Mouse (Mus musculus): ENCODE results near the gene Xpa.
"Not testable (repeated sequence)": the region's sequence is repeated elsewhere in the genome, so short reads cannot be mapped to it uniquely, and the experiment has no call there.

Gene Xpa

DNA sequence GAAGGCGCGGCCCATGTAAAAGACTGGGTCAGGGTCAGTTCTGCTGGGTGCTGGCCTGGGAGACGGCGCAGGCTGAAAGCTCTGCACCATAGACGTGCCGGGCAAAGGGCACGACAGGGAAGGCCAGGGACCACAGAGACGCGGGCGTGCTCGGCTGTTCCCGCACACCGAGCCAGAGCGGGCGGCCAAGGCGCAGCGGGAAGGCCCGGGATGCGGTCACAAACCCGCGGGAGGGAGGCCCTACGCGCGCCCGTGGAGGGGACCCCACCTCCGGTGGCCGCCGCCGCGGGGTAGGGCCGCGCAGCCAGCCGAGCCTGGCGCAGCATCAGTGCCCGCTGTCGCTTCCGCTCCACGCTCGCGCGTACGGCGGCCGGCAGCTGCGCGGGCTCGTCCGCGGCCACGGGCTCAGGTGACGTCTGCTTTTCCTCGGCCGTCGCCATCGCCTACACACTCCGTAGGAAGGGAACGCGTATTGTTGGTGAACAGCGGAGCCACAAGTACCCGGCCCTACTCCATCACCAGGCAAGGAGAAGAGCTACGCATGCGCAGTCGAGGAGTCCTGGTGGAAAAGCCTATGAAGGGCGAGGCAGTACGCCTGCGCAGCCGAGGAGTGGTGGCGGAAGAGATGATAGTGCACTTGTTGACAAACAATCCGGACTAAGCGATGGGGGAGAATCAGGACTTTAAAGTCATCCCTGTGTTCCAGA, at the start of gene Xpa:
Xpa (minus strand) TSS at position 531 of the 707 bp plus-strand sequence.
- peak; percentile 98 for DNase-seq (ENCODE audit: low read depth, low spot score)

DNA sequence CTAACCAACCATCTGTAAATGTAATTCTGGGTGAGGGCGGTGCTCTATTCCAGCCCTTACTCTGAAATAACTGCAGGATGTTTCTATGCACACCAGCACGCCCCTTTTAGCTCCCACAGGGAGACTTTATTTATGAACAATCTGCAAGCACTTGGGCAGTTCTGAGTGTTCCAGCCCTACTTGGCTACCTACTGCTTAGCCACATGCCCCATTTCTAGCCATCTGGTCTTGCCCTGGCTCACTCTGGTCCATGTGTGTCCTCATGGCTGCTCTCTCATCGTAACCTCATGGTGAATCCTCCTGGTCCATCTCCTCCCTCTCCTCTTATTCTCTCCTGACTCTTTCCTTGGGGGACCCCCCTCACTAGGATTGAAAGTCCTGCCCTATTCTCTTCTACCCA, 39.8 kb upstream of the Xpa start:
- no peak for DNase-seq (ENCODE audit: low read depth, low spot score)

DNA sequence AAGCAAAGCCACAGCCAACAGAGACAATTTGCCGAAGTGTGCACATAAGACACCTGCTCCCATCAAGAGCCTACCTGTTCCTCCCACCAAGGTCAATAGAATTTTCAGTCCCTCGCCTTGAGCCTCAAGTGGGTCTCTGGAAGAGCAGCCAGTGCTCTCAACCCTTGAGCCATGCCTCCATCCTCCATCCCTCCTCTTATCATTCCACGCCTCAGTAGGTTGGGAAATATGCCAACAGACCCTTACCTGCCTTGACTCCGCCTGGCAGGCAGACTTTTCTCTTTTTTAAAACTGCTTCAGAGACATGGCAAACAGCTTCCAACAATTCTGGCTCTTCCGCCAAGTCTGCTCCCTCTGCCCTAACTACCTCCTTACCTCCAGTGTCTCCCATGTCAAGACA, 38.6 kb upstream of the Xpa start:
- no peak for DNase-seq (ENCODE audit: low read depth, low spot score)

DNA sequence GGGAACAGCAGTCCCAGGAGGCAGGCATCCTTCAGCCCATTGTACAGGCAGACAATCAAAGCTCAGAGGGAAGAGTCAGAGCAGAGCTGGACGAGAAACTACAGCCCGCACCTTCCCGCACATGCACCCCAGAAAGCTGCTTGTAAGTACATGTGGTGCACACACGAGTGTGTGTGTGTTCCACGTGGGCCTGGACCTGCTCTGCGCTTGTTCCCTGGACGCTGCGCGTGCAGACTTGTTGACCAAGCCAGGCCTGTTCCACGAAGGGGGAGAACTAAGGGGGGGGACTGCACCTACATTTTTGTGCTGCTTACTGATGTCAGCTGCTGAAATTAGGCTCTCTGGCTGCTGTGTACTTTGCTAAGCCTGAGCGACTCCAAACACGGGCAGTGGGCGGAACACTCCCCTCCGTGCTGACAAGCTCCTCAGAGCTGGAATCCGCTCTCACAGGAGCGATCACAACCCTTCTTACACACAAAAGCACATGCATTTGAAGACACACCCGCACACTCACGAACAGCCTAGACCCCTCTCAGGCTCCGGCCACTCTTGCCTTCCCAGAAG, 30.9 kb upstream of the Xpa start:
- peak; percentile 6 for DNase-seq (ENCODE audit: low read depth, low spot score)

DNA sequence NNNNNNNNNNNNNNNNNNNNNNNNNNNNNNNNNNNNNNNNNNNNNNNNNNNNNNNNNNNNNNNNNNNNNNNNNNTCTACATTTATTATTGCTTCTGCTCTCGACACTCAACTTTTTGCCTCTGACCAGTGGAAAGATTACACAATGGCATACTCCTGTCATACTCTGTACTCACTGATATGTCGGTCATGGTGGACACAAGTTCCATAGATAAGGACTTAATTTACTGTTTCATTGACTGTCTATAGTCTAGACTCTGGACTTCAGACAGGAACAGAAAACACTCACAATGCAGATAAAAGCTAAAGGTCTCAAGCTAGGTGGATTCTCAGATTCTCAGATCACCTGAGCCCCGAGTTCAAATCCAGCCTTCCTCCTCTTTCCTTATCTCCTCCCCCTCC, 25.0 kb upstream of the Xpa start:
- DNase-seq (ENCODE audit: low read depth, low spot score), result no peak

DNA sequence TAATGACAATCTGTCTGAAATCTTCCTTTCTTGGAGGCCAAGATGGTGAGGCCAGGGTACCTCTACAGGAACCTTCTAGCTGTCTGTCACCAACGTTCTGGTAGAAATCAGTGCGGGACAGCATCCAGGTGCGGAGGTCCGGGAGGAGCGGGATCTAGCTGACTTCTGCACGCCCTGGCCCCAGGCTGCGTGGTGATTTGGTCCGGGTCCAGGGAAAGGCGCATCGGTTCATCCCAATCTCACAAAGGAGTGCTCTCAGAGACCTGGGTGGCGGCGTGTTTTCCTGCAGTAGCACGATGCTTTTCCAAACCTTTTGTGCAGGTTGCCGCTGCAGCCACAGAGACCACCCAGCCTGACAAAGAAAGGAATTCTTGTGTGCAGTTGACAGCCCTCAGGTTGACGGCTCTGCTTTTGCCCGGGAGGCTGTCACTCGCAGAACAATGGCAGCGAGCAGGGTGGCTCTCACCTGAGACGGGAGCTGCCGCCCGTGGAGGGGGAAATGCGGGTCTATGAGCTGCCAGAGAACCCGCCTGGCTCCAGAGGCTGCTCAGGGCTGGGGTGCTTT, 6.5 kb upstream of the Xpa start:
- DNase-seq (ENCODE audit: low read depth, low spot score), result peak; percentile 16

DNA sequence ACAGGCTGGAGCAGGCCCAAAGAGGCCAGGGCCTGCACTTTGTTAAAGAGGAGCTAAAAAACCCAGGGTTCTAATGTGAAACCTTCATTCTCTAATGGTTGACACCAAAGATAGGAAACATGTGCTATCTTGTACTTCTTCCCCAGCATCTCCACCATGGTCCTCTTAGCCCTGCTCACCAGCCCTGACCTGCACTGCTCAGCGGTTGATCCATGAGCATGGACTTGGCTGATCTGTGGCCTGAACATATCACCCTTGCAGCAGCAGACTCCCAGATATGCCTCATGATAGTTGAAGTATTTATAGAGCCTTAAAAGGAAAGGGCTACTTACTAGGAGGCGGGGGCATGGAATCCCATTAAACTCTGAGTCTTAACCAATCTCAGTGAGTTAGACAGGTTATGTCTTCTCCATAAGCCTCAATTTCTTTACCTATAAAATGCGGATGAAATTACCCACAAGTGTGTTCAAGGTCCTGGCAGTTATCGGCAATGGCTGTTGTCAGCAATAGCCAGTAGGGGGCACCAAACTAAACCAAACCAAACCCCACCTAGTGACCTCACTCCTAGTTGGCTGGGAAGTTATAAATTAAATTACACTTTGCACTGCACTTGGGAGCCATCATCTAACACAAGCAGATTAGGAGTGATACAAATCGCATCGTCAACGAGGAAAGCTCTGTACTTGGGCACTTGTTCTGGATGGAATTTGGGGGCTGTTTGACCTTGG, 5.9 kb upstream of the Xpa start:
- peak; percentile 75 for DNase-seq (ENCODE audit: low read depth, low spot score)

DNA sequence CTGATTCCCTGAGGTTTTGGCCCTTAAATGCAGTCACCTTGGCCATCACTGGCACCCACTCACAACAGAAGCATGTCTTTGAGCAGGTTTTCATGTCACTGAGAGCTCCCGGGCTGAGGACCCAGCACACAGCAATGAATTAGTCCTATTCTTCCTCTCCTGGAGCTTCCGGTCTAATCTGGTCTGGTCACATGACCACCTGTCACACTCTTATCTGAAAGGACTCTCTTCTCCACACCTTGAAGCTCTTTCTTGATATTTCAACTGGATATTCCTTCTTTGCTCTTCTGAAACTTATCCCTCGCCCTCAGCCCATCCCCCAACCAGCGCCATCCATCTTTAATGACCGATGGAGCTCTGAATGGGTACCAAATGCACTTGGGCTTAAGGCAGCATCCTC, 2.0 kb upstream of the Xpa start:
- no peak for DNase-seq (ENCODE audit: low read depth, low spot score)

DNA sequence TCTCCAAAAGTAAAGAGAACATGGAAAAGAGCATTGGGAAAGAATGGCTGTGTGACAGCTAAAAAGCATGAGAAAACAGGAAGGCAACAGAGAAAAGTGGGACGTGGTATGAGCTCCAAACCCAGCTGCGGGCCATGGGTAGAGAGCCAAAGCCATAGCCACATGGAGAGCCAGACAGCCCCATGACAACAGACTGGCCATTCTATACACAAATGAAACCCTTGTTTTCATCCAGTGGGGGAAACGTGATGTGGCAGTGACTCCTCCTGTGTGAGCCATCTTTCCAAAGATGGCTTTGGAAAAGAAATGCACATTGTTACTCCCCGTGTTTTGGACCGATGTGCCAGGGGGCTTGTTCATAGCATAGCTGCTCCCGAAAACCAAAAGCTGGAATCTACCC, 402 bp upstream of the Xpa start:
- DNase-seq (ENCODE audit: low read depth, low spot score), result no peak

DNA sequence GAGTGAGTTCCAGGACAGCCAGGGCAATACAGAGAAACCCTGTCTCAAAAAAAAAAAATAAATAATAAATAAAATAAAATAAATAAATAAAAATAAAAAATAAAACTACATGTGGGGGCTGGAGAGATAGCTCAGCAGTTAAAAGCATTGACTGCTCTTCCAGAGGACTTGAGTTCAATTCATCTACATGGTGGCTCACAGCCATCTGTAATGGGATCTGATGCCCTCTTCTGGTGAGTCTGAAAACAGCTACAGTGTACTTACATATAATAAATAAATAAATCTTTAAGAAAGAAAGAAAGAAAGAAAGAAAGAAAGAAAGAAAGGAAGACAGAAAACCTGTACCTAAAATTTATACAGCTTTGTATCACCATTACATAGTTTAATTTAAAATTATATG, 4.1 kb downstream of the Xpa start:
- DNase-seq (ENCODE audit: low read depth, low spot score), result not testable (repeated sequence)

DNA sequence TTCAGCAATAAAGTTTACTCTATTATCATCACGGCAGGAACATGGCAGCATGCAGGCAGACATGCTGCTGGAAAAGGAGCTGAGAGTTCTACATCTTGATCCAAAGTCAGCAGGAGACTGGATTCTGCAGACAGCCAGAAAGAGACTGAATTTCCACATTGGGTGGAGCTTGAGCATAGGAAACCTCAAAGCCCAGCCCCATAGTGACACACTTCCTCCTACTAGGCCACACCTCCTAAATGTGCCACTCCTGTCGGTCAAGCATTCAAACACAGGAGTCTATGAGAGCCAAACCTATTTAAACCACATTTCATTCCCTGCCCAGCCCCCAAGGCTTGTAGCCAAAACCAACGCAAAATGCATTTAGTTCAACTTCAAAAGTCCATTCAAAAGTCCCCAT, 9.6 kb downstream of the Xpa start:
- peak; percentile 85 for DNase-seq (ENCODE audit: low read depth, low spot score)

DNA sequence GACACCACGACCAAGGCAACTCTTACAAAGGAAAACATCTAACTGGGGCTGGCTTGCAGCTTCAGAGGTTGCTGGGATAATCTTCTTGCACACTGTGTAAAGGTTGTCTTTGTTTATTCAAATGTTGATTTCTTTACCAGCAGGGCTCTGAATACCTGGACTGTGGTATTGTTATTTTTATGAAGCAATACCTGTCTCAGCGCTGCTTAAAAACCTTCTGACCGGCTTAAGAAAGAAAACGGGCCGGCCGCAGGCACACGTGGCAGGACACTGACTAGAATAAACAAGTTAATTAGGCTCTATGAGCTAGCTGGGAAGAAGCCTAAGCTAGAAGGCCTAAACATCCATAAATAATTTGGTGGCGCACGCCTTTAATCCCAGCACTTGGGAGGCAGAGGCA, 10.2 kb downstream of the Xpa start:
- peak; percentile 96 for DNase-seq (ENCODE audit: low read depth, low spot score)

DNA sequence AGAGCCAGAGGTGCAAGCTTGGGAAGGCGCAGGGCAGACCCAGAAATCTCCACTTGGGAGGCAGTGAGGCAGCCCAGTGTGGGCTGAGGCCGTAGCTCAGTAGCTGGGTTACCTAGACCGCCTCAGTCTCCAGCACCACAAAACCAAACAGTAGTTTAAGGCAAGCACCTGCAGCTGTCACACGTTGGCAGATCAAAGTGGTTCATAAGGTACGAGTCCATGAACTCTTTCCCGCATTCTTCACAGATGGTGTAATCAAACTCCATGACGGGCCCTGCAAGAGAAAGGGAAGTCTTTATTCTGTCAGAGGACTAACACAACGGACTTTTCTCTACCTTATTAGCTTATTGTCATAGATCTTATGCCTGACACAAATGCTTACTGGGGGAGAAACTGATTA, 10.7 kb downstream of the Xpa start:
- peak; percentile 79 for DNase-seq (ENCODE audit: low read depth, low spot score)

DNA sequence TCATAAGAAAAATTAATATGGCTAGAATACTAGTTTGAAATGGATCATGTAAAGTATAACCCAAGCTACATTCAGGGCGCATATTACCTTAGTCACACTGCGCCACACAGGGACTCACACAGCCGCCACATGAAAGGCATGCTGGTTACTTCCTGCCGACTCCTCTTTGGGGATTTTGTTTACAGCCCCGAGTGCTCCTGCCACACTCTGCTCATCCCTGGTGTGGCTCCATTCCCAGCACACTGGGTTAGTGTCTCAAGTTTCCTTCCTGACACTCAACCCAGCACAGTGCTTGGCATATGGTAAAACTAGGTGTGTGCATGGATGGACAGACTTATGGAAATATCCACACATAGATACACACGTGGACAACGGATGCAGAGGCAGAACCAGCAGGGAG, 13.9 kb downstream of the Xpa start:
- no peak for DNase-seq (ENCODE audit: low read depth, low spot score)

DNA sequence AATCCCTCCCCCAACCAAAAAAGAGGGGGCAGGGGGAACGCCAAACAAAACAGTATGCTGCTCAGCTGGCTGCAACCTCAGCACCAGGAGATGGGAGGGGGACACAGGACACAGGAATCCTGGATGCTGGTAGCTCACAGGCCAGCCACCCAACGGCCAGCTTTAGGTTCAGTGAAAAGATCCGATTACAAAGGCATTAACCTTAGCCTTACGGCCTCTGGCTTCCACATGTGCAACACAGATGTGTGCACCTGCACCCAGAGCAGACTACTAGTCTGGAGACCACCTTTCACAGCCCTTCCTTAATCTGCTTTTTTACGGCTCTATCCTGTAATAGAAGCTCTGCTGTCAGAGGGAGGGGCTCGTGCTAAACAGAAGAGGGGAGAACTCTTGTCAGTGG, 14.9 kb downstream of the Xpa start:
- DNase-seq (ENCODE audit: low read depth, low spot score), result no peak

DNA sequence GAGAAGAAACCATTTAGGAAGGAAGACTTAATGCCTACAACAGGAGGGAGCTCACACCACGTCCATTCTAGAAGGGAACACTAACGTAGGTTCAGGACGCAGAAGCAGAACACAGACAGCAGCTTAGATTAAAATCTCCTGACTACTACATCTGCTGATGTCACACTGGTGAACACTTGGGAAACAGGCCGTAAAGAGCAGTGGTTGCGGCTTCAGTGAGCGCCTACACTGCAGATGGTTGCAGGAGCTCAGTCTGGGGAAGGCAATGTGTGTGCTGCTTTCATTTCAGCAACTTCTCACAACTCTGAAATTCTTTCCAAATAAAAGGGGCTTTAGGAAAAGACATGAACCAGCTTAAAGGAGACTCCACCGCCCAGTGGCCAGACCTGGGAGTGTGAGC, 18.6 kb downstream of the Xpa start:
- no peak for DNase-seq (ENCODE audit: low read depth, low spot score)

DNA sequence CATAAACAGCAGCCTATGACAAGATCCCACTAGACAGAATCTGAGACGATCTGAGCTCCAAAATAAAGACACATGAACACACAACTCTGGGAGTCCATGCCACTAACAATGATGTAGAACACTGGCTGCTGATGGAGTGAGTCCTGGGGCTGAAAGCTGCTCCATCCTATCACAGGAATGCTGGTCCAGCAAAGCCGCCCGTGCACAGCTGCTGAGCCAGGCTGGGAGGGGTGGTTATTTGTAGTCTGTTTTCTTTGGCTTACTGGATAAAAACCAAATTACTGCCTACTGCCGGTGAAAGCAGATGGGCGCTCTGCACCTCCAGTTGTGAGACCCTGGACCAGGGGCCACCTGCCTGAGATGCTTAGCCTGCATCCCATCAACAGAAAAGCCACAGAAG, 19.1 kb downstream of the Xpa start:
- DNase-seq (ENCODE audit: low read depth, low spot score), result no peak

DNA sequence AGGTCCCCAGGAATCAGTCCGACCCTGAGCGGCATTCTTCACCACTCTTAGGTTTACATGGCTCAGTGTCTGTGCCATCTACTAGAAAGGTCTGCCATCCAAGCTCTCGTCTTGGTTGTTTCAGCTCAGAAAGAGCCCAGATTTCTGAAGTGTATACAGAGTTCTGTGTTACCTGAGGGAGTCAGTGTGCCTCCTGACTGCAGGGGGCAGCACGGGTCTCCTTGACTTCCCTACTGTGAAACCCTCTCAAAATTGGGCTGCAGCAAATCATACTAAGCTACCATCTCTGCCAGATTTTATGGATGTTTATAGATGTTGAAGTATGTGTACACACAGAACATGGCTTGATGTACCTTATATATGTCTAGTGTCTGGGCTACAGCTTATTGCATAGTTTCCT, 19.8 kb downstream of the Xpa start:
- peak; percentile 25 for DNase-seq (ENCODE audit: low read depth, low spot score)

DNA sequence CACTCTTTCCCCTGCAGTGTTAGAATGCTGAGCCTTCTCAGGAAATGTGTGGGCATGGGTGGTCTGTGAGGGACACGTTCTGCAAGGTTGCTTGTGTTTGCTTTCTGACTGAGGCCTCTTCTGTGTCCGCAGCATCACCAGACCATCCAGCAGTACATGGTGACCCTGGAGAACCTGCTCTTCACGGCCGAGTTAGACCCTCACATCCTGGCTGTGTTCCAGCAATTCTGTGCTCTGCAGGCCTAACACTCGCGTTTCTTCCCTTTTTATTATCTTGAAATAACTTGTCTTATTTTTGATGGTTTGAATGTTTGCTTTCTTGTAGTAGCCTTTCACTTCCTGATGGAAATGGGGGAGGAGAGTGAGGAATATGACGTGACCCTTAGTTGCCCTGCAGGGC, 24.4 kb downstream of the Xpa start:
- no peak for DNase-seq (ENCODE audit: low read depth, low spot score)

DNA sequence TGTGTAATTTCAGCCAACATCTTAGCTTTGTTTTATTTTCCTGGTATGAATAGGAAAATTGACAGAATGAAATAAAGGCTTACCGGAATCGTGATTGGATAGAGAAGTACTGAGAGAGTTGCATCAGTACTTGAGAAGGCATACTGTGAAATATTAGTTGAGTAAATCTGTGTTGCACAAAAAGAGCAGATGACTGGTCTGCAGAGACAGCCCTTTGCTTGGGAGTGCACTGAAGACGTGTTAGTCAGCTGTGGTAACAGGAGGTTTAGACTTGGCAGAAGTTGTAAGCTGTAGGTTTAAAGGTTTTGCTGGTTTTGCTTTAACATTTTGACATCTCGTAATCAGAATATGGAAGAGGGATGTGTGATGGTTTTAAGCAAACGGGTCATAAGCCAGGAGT, 30.3 kb downstream of the Xpa start:
- DNase-seq (ENCODE audit: low read depth, low spot score), result no peak

DNA sequence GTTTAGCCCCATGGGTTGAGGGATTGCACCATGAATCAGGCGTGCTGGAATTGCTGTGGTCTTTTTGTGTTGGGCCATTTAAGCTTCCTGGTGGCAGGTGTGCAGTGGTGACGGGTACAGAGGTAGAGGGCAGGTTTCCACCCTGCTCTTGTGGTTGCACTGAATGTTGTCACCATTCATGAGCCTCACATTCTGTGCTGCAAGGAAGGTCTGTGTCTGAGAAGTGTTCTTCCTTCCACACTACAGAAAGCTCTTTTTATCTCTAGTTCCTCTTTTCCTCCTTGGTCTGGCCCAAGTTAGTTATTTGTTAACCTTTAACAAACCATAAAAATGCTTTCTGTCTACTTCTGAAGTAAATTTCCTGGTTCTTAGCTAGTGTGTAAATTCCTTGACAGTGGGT, 32.1 kb downstream of the Xpa start:
- no peak for DNase-seq (ENCODE audit: low read depth, low spot score)

DNA sequence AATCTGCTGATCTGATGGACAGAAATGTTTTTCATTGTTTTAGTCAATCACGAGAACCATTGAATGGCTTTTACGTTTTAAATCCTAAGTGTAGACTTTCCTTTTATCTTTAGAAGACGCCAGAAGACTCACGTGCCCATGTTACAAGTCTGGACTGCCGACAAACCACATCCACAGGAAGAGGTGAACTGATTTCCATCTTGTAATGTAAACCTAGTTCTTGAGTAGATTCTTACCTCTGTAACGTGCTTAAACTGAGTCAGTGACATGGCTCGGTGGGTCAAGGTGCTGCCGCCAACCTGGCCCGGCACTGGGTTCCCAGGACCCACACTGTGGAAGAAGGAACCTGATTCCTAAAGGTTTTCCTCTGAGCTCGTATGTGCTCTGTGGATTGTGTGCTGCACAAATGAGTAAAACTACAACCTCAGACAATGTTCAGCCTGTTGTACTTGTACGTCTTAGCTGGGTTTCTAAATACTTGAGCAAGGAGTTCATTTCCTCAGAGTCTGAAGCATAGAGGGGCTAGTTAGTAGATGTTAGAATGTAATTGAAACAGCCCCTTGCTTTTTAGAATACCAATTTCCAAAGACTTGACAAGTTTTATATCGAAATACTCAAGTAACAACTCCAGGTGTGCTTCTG, 44.1 kb downstream of the Xpa start:
- DNase-seq (ENCODE audit: low read depth, low spot score), result no peak

Data from R1 (cell line).